Mouse (Mus musculus): Measurements from ENCODE around the gene Prss53. TPM values are rescaled to one million over a fixed set of nuclear protein-coding genes. Genes with fewer than 3 reads are reported as not detected.
A peak's percentile ranks its signal among the peaks of the same experiment; 100 is the strongest.
"Not testable (repeated sequence)": the region's sequence is repeated elsewhere in the genome, so short reads cannot be mapped to it uniquely, and the experiment has no call there.

The Prss53 gene
- polyA plus RNA-seq, 1 experiment from 2014 or later: 1.1 TPM

DNA sequence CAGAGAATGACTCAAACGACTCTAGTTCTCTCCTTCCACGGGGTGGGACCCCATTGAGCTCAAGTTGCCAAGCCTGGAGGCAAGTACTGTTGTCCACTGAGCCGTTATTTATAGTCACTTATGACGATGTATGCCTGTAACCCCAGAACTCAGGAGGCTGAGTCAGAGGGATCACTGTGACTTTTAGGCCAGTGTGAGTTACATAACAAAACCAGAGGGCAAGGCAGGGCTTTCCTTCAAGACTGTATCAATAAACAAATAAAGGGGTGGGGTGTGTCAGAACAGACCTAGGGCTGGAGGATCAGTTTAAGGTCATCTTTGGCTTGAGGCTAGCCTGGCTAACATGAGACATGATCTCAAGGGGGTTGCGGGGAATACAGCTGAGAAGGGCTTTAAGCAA is 39.9 kb downstream of the Prss53 start:
- H3K36me3 ChIP-seq: peaks cover 22% of the 10 kb centered on the region
- H3K4me3 ChIP-seq: no peak overlapping the region
- no peaks in the 10 kb centered on the region for H3K27me3 ChIP-seq (ENCODE audit: insufficient read depth, poor library complexity, severe bottlenecking)
- H3K9me3 ChIP-seq: no peaks in the 10 kb centered on the region
- 75% methylated on average over 5 of the region's 5 CpGs for WGBS
- no peak for DNase-seq (ENCODE audit: low spot score)
- no peaks in the 10 kb centered on the region for H3K4me1 ChIP-seq (replicated peaks)
- H3K27ac ChIP-seq: no peak overlapping the region

DNA sequence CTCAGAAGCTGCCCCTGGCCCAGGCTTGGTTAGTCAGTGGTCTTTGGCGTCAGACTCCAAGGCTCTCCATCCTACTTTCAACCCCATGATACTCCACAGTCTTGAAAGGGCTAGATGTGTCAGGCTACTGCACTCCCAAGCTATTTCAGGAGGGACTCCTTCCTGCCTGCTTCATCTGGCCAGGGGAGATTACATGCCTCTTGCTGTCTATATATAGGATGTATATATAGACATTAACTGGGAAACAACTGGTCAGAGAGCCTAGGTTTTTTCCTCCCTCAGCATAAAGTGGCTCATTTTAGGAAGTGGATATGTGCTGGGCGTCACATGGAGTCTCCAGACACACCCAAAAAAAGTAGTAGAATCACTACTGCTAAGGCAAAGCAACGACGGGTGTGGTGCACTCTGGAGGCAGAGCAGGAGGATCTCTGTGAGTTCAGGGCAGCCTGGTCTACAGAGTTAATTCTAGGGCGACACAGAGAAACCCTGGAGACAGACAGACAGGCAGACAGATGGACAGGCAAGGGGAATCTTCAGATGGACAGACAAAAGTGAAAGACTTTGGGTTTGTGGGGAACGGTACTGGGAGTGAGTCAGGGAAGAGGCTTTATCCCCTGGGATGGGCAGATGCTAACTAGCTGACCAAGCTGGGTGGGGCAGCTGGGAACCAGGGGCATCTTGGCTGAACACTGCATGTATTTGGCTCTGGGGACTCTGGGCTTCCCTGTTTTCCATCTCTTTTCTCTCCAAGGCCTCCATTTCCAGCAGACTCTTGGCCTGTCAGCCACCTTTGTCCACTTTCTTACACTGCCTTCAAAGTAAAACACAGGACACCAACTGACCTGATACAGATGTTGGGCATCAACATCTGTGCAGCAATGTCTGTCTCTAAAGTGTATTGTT is 40.5 kb downstream of the Prss53 start:
- Histone ChIP-seq H3K27me3 (ENCODE audit: insufficient read depth, poor library complexity, severe bottlenecking) (no peaks in the 10 kb centered on the region), H3K27ac (no peak overlapping the region), H3K4me1 (replicated peaks) (no peaks in the 10 kb centered on the region), H3K9me3 (no peaks in the 10 kb centered on the region), H3K36me3 (peaks cover 23% of the 10 kb centered on the region), H3K4me3 (no peak overlapping the region)
- no peak for DNase-seq (ENCODE audit: low spot score)
- 82% methylated on average over 6 of the region's 6 CpGs for WGBS

DNA sequence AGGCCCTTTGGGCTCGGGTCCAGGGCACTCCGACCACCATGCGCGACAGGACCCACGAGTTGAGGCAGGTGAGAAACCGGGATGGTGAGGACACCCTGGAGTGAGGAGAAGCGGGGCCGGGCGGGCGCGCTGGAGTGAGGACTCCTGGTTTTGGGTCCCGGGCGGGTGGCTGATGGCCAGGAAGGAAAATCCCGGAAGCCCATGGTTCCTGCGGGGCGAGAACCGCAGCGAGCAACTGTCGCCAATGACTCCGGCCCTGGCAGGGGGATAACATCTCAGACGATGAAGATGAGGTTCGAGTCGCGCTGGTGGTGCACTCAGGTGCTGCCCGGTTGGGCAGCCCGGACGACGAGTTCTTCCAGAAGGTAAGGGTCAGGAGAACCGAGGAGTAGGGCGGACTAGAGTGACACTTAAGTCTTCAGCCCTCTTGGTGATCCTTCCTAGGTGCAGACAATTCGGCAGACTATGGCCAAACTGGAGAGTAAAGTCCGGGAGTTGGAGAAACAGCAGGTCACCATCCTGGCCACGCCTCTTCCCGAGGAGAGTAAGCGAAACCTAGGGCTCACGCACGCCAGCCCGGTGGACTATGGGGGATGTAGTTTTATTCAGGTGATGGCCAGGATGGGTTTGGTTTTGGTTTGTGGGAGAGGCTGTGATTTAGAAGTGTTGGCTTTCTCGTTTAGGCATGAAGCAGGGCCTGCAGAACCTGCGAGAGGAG is 48.6 kb downstream of the Prss53 start:
- peak overlapping the region; percentile 86 for H3K27ac ChIP-seq
- peaks cover 15% of the 10 kb centered on the region for H3K4me1 ChIP-seq (replicated peaks)
- H3K36me3 ChIP-seq: peaks cover 27% of the 10 kb centered on the region
- peak overlapping the region; percentile 81 for H3K4me3 ChIP-seq
- WGBS: under 1% methylated on average over 40 of the region's 40 CpGs
- H3K9me3 ChIP-seq: no peaks in the 10 kb centered on the region
- peak; percentile 66 for DNase-seq (ENCODE audit: low spot score)
- peaks cover 5% of the 10 kb centered on the region; the same call in 1 of the 2 replicates for H3K27me3 ChIP-seq (ENCODE audit: insufficient read depth, poor library complexity, severe bottlenecking)

DNA sequence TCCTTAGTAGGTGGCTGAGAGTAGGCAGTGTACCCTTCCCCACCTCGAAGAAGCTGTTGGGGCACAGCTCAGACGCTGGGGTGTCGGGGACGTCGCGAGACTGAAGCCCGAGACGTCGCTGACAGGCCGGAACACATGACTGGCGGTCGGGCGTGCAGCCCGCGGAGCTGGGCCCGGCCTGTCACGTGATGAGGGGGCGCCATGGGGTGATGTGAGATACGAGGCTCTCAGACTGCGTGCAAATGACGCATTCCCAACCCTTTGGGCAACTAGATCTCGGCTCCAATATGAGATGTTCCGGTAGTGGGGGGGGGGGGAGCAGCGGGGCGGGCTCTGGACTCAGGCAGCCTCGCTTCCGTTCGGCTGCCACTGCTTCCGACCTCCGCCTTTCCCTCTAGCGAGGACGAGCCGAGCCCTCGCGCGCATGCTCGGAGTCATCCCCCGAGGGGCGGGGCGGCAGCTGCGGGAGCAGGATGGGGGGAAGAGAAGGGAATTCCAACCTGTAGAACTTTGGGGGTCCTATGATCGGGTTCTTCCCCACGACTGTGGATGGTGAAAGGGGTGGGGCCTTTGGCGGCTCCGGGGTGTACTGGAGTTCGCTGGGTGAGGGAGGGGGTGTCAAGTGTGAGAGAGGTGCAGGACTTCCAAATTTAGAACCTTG is 49.3 kb downstream of the Prss53 start:
- peak; percentile 91 for DNase-seq (ENCODE audit: low spot score)
- Histone ChIP-seq H3K4me3 (peak overlapping the region; percentile 81), H3K9me3 (no peaks in the 10 kb centered on the region), H3K4me1 (replicated peaks) (peaks cover 15% of the 10 kb centered on the region), H3K27ac (peak overlapping the region; percentile 86), H3K36me3 (peaks cover 20% of the 10 kb centered on the region), H3K27me3 (ENCODE audit: insufficient read depth, poor library complexity, severe bottlenecking) (peaks cover 5% of the 10 kb centered on the region; the same call in 1 of the 2 replicates)
- WGBS: under 1% methylated on average over 46 of the region's 46 CpGs

DNA sequence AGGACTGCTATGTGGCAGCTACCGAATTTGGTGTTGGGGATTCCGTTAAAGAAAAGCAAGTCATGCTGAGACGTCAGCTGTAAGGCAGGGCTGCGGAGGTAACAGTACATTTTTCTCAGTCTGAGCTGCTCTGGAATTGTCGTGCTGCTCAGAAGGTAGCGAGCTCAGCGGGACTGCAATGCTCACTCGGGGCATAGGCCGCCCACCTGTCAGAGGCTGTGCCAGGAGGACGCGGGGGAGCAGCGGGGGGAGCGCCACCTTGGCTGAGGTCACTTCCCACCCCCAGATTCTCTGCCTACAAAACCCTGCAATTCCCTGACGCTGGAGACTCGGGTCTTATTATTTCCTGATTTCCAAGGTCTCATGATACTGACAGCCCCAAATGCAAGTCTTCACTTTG is 49.9 kb downstream of the Prss53 start:
- DNase-seq (ENCODE audit: low spot score): no peak
- no peaks in the 10 kb centered on the region for H3K9me3 ChIP-seq
- 5% methylated on average over 15 of the region's 15 CpGs for WGBS

DNA sequence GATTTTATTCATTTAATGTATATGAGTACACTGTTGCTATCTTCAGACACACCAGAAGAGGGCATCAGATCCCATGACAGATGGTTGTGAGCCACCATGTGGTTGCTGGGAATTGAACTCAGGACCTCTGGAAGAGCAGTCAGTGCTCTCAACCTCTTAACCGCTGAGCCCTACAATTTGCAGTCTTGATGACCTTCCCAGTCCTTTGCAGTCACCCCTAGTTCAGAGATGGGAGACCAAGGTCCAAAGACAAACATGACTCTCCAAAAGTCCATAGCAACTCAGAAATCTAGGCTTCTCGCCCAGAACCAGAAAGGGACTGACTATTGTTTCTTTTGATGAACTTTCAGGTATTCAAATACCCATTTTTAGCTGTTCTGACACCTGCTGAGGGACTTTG is 50.7 kb downstream of the Prss53 start:
- Histone ChIP-seq H3K36me3 (peaks cover 14% of the 10 kb centered on the region; the same call in 1 of the 2 replicates), H3K4me3 (peak overlapping the region; percentile 81; the same call in 1 of the 2 replicates), H3K4me1 (replicated peaks) (peaks cover 15% of the 10 kb centered on the region)
- not testable (repeated sequence) for DNase-seq (ENCODE audit: low spot score); H3K27me3 ChIP-seq (ENCODE audit: insufficient read depth, poor library complexity, severe bottlenecking); H3K9me3 ChIP-seq; H3K27ac ChIP-seq
- WGBS: 64% methylated on average over 2 of the region's 2 CpGs

More for the DNA sequence above, 49.9 kb downstream of the Prss53 start:
- Histone ChIP-seq H3K4me3 (peak overlapping the region; percentile 81), H3K4me1 (replicated peaks) (peaks cover 15% of the 10 kb centered on the region), H3K36me3 (peaks cover 14% of the 10 kb centered on the region), H3K27ac (peak overlapping the region; percentile 86), H3K27me3 (ENCODE audit: insufficient read depth, poor library complexity, severe bottlenecking) (peaks cover 5% of the 10 kb centered on the region; the same call in 1 of the 2 replicates)

DNA sequence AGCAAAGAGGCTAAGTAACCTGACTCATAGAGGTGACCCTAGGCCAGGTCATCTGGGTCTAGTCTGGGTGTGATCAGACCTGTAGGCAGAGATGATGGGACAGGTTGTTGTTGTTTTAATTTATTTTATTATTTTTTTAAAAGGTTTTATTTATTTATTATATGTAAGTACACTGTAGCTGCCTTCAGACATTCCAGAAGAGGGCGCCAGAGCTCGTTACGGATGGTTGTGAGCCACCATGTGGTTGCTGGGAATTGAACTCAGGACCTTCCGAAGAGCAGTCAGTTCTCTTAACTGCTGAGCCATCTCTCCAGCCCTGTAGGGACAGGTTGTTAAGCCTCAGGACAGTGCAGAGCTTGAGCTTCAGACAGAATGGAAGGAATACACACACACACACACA is 52.9 kb downstream of the Prss53 start:
- WGBS: 77% methylated on average over 4 of the region's 4 CpGs
- H3K4me3 ChIP-seq; H3K27me3 ChIP-seq (ENCODE audit: insufficient read depth, poor library complexity, severe bottlenecking); DNase-seq (ENCODE audit: low spot score); H3K27ac ChIP-seq; H3K36me3 ChIP-seq; H3K9me3 ChIP-seq: not testable (repeated sequence)
- peaks cover 13% of the 10 kb centered on the region for H3K4me1 ChIP-seq (replicated peaks)

DNA sequence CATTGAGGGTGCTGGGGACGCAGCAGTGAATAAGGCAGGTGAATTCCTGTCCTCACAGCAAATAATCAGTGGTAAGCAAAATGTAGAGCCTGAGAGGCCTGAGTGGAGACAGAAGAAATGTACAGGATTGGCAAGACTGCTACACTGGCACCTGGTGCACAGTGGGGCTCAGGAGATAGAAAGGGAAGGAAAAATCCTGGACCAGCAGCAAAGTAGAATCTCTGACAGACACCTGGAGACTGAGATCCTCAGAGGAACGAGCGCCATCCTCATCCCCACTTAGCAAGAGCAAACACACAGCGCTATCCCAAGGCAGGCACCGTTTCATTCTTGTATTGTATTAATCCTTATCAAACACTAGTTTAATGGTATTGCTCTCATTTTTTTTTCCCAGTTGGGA is 53.3 kb downstream of the Prss53 start:
- Histone ChIP-seq H3K36me3 (no peaks in the 10 kb centered on the region), H3K4me1 (replicated peaks) (peaks cover 9% of the 10 kb centered on the region), H3K9me3 (no peaks in the 10 kb centered on the region), H3K27ac (no peak overlapping the region), H3K27me3 (ENCODE audit: insufficient read depth, poor library complexity, severe bottlenecking) (peaks cover 5% of the 10 kb centered on the region; the same call in 1 of the 2 replicates), H3K4me3 (no peak overlapping the region)
- 93% methylated on average over 5 of the region's 5 CpGs for WGBS
- DNase-seq (ENCODE audit: low spot score): no peak

Other genes with a start within 250 kb of the Prss53 start
- gene Bcl7c, start 182.0 kb downstream of the Prss53 start, polyA plus RNA-seq (2016; fragmentation: Nextera tagmentation; extraction: Ambion mirVana): 55.9 and 56.6 TPM in 2 replicates
- 5.1 and 5.8 TPM in 2 replicates for gene Ctf1, start 178.2 kb downstream of the Prss53 start, polyA plus RNA-seq (2016; fragmentation: Nextera tagmentation; extraction: Ambion mirVana)
- 0.26 and 0.37 TPM in 2 replicates for gene Ctf2, start 158.8 kb downstream of the Prss53 start, polyA plus RNA-seq (2016; fragmentation: Nextera tagmentation; extraction: Ambion mirVana)
- 8.6 and 8.9 TPM in 2 replicates for gene Fbxl19, start 146.4 kb downstream of the Prss53 start, polyA plus RNA-seq (2016; fragmentation: Nextera tagmentation; extraction: Ambion mirVana)
- 10.3 and 11.9 TPM in 2 replicates for gene Orai3, start 121.2 kb downstream of the Prss53 start, polyA plus RNA-seq (2016; fragmentation: Nextera tagmentation; extraction: Ambion mirVana)
- 16.5 and 18.7 TPM in 2 replicates for gene Setd1a, start 114.3 kb downstream of the Prss53 start, polyA plus RNA-seq (2016; fragmentation: Nextera tagmentation; extraction: Ambion mirVana)
- gene Gm49388, start 105.4 kb downstream of the Prss53 start, polyA plus RNA-seq (2016; fragmentation: Nextera tagmentation; extraction: Ambion mirVana): not detected in 2 replicates
- 7.4 and 7.8 TPM in 2 replicates for gene Hsd3b7, start 90.4 kb downstream of the Prss53 start, polyA plus RNA-seq (2016; fragmentation: Nextera tagmentation; extraction: Ambion mirVana)
- gene Stx4a, start 66.7 kb downstream of the Prss53 start, polyA plus RNA-seq (2016; fragmentation: Nextera tagmentation; extraction: Ambion mirVana): 15.2 and 21.6 TPM in 2 replicates
- 5.0 and 8.5 TPM in 2 replicates for gene Stx1b, start 66.4 kb downstream of the Prss53 start, polyA plus RNA-seq (2016; fragmentation: Nextera tagmentation; extraction: Ambion mirVana)
- 19.0 and 19.2 TPM in 2 replicates for gene Zfp646, start 14.7 kb downstream of the Prss53 start, polyA plus RNA-seq (2016; fragmentation: Nextera tagmentation; extraction: Ambion mirVana)
- 41.4 and 42.3 TPM in 2 replicates for gene Zfp668, start 14.1 kb downstream of the Prss53 start, polyA plus RNA-seq (2016; fragmentation: Nextera tagmentation; extraction: Ambion mirVana)
- not detected in 2 replicates for gene Gm21974, start 4.5 kb upstream of the Prss53 start, polyA plus RNA-seq (2016; fragmentation: Nextera tagmentation; extraction: Ambion mirVana)
- gene Vkorc1, start 4.6 kb upstream of the Prss53 start, polyA plus RNA-seq (2016; fragmentation: Nextera tagmentation; extraction: Ambion mirVana): 49.7 and 54.7 TPM in 2 replicates
- gene Bckdk, start 13.1 kb upstream of the Prss53 start, polyA plus RNA-seq (2016; fragmentation: Nextera tagmentation; extraction: Ambion mirVana): 115 and 123 TPM in 2 replicates
- gene Kat8, start 21.5 kb upstream of the Prss53 start, polyA plus RNA-seq (2016; fragmentation: Nextera tagmentation; extraction: Ambion mirVana): 50.4 TPM in 2 replicates
- 5.3 and 9.7 TPM in 2 replicates for gene Prss8, start 39.1 kb upstream of the Prss53 start, polyA plus RNA-seq (2016; fragmentation: Nextera tagmentation; extraction: Ambion mirVana)
- 10.4 and 11.6 TPM in 2 replicates for gene Prss36, start 55.8 kb upstream of the Prss53 start, polyA plus RNA-seq (2016; fragmentation: Nextera tagmentation; extraction: Ambion mirVana)
- 328 and 333 TPM in 2 replicates for gene Fus, start 76.5 kb upstream of the Prss53 start, polyA plus RNA-seq (2016; fragmentation: Nextera tagmentation; extraction: Ambion mirVana)
- gene Pycard, start 102.9 kb upstream of the Prss53 start, polyA plus RNA-seq (2016; fragmentation: Nextera tagmentation; extraction: Ambion mirVana): 9.5 and 12.4 TPM in 2 replicates
- not detected in 2 replicates for gene Trim72, start 113.0 kb upstream of the Prss53 start, polyA plus RNA-seq (2016; fragmentation: Nextera tagmentation; extraction: Ambion mirVana)
- gene Itgam, start 171.7 kb upstream of the Prss53 start, polyA plus RNA-seq (2016; fragmentation: Nextera tagmentation; extraction: Ambion mirVana): 0.58 and 0.73 TPM in 2 replicates
- gene Gm49368, start 171.7 kb upstream of the Prss53 start, polyA plus RNA-seq (2016; fragmentation: Nextera tagmentation; extraction: Ambion mirVana): 0.04 TPM in 1 of 2 replicates, not detected in the other
- not detected in 2 replicates for gene Itgax, start 238.6 kb upstream of the Prss53 start, polyA plus RNA-seq (2016; fragmentation: Nextera tagmentation; extraction: Ambion mirVana)